Mouse (Mus musculus): ENCODE measurements around the gene Dot1l.

- TF ChIP-seq CTCF (IDR thresholded peaks at IDR 0.05; ENCODE audit: low read depth, low read length), result no peak
- no peak for TF ChIP-seq POLR2A (IDR thresholded peaks at IDR 0.05; ENCODE audit: borderline replicate concordance, low read depth, low read length)
These were observed 8.5 kb downstream of the Dot1l start for GRCm38 (mm10) chr10:80763502-80763901.
